Mouse (Mus musculus): Measurements from ENCODE around the gene C2cd2l. TPM values are rescaled to one million over a fixed set of nuclear protein-coding genes. Genes with fewer than 3 reads are reported as not detected.
A peak's percentile ranks its signal among the peaks of the same experiment; 100 is the strongest.
"Not testable (repeated sequence)": the region's sequence is repeated elsewhere in the genome, so short reads cannot be mapped to it uniquely, and the experiment has no call there.

C2cd2l gene
- total RNA-seq, 2 experiments from 2014 or later, result 35.2 to 41.7 TPM

DNA sequence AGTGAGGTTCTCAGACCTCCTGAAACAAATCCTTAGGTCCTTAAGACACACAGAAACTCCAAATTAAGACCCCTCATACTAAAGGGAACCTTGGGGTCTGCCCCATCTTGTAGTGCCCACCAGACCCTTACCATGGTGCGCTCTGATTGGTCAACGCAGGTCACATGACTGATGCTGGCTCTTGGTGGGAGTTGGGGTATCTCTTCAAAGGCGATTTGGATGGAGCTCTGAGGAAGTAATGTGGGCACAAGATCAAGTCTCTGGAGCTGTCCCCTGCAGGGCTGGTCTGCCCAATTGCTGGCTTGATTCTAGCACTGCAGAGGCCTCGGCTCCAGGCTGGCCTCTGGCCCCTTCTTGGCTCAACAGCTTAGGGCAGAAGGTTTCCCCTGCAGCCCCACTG is 2.6 kb downstream of the C2cd2l start:
- no peak for DNase-seq (ENCODE audit: low spot score in 2 of 2)

DNA sequence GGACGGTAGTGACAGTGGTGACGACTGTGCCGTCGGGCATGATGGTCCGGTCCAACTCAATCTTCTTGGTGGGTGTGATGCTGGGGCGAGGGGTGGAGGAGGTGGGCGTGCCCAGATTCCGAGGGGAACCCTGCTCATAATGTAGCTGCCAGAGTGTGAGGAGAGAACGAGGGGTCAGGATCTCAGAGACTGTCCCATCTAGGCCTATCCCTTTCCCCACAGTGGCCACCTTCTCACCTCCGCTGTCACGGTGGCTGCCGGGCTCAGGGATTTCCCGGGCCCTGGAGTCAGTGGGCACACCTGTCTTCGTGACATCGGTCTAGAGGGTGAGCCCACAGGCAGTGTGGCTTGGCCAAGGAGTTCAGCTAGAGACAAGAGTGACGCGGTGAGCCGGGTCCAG is 5.2 kb downstream of the C2cd2l start:
- DNase-seq (ENCODE audit: low spot score in 2 of 2), result no peak

DNA sequence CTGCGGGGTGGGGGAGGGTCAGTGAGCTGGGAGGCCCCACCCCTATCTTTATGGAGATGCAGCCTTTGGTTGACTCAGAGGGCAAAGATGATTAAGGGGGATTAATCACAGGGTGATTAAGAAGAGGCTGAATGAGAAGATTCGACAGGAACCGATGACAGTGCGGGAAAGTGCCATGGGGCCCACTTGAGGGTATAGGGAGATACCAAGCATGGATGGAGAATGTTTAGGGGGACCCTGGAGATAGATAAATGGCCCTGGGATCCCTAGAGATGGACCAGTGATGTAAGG is 5.9 kb downstream of the C2cd2l start:
- no peak for DNase-seq (ENCODE audit: low spot score in 2 of 2)

DNA sequence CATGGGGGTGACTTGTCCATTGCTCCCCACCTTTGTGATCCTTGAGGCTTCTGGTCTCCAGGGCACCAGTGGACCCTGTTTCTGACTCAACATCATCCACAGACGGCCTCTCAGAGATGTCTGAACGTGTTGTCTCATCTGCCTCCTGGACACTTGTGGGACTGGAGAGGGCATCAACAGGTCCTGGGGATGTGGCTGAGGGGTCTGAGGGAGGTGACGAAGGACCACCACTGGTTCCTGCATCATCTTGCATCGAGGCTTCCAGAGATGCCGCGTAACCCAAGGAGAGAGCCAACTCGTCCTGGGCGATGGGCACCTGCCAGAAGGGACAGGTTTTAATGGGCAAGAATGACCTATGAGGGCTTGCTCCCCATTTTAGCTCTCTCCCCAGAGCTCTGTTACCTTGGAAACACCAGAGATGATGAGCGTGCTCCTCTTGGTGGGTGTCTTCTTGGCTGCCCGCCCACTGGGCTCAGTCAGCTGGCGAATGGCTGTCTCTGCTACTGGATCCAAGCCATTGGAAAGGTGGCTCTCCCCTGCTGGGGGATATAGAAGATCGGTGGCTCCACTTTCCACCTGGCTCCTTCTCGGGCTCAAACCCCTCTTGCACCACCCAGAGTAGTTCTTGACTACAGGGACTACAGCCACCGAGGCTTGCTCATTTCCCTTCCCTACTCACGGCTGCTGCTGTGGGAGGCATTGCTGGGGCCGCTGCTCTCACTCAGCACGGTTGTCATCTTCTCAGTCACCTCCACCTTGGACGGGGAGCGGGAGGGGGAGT is 6.4 kb downstream of the C2cd2l start:
- no peak for DNase-seq (ENCODE audit: low spot score in 2 of 2)

DNA sequence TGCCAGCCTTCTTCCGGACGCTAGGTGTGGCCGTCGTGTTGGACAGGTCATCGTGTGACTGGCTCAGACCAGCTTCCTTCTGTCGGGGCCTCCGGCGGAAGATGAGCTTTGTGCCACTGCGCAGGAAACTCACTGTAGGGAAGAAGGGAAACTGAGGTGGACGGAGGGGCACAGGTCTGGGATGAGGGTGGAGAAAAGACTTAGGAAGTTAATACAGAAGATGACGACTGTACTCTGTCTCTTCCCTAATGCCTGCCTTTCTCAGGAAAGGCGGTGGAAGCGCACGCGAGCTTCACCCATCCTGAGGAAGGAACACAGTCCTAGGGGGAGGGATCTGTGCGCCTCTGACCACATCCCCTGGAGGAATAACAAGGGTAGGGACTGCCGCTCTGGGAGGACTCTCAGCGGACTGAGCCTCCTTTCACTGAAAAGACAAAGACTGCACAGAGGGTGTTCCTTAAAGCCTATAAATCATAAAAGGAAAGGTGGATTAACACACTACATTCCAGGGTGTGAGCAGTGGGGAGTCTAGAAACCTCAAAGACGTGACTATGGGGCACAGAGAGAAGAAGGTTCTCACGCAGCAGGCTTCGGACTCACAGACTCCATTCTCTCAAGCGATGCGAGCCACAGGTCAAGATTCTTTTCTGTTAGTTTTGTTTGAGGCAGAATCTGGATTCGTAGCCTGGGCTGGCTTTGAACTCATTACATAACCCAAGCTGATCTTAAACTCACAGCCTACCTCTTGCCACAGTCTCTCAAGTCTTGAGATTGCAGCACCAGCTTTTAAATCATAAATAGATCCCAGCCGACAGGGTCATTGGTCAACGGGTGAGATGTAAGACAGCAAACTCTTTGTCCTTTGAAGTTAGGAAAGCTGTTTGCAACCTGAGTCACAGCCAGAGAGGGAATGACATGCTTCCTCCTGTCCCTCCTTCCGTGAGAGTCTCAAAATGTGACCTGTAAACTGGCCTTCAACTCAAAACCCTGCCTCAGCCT is 8.7 kb downstream of the C2cd2l start:
- no peak for DNase-seq (ENCODE audit: low spot score in 2 of 2)

DNA sequence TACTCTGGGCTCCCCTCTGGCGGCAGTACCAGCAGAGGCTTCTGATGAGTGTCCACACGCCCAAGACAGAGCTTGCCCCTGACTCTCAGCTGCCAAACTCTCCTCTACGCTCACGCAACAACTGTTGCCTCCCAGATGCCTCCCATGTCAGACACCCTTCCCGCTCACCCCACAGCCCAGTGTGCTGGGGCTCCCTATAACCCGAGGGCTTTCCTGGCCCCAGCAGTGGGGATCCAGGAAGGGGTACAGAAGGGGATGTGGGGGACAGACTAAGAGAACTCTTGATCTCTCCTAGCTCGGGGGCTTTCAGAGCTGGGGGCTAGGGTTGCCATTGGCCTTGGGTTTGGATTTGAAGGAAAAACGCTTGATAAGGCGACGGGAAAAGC is 9.3 kb downstream of the C2cd2l start:
- no peak for DNase-seq (ENCODE audit: low spot score in 2 of 2)

DNA sequence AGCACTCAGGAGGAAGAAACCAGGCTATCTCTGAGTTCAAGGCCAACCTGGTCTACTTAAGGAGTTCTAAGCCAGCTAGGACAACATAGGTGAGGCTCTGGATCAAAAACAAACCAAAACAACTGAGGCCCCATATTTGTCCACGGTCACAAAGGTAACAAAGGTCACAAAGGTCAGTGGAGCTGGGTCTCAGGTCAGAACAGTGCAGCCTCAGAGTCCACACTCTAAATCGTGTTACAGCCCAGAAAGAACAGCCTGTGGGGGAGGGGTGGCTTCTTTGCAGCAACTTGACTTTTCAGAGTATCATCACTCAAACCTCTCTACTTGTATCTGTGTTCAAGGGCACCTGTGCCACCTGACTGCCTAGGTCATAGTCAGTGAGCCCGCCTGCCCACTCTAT is 10.3 kb downstream of the C2cd2l start:
- no peak for DNase-seq (ENCODE audit: low spot score in 2 of 2)

DNA sequence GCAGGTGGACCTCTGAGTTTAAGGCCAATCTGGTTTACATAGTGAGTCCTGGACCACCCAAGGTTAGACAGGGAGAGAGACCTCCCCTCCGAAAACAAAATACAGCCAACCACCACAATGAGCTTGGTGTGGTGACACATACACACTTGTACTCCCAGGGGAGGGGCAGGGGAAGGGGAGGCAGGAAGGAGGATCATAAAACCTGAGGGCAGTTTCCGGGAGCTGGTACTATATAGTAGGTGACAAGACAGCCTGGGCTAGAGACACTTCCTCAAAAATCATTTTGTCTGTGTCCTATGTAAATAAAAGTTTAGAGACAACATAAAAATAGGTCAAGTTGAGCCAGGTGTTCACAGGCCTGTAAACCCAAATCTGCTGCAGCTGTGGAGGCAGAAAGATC is 12.8 kb downstream of the C2cd2l start:
- no peak for DNase-seq (ENCODE audit: low spot score in 2 of 2)

DNA sequence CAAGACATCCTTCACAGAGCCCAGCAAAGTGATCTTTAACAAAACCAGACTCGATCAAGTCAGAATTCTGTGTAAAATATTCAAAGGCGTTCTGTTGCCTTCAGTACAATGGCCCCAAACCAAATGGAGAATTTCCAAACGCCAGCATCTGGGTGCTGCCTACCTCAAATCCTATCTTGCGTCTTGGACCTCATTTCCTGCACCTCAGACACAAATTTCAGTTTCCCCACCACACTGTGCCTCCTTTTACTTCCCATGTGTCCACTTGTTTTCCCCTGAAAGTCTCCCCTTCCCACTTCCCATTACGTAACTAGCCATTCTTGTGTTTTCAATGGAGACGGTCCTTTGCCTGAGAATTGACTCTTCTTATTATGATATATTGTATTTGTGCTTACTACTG is 13.6 kb downstream of the C2cd2l start:
- no peak for DNase-seq (ENCODE audit: low spot score in 2 of 2)

DNA sequence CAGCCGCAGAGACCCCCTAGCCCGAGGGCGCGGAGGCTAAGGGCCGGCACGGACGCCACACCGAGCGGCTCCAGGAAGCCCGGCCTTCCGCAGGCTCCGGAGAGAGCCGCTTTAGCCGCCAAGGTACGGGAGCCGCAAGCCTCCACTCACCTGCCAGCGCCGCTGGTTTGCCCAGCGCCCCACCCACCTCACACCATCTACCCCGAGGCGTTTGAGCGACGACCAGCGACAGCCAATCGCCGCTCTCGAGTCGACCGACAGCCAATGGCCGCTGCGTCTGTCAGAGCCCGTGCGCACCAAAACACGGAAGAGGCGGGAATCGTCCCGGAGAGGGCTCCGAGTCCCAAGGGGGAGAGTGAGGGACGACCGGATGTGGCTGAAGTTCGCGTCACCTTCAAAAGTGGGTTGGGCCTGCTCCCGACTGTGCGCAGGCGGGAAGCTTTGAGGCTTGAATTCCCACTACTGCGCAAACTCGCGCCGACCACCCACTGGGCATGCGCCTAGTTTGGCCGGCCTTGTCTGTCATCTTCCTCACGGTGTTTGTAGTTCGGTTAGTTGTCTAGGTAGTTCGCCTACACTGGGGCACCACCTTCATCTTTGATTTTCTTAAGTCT is 14.5 kb downstream of the C2cd2l start, which contains the start of gene Hinfp:
Gene Hinfp (minus strand): TSS at position 206 of the 614 bp plus-strand sequence.
- DNase-seq (ENCODE audit: low spot score in 2 of 2), result peak; percentile 94 to 95

DNA sequence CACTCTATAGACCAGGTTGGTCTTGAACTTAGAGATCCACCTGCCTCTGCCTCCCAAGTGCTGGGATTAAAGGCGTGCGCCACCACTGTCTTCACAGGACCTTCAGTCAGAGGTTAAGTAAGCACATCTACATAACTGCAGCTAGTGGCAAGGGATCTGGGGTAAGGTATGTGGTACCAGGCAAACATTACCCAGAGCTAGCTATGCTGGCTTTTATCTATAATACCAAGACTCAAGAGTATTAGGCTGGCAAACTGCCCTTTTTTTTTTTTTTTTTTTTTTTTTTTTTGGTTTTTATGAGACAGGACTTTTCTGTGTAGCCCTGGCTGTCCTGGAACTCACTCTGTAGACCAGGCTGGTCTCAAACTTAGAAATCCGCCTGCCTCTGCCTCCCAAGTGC is 20.1 kb downstream of the C2cd2l start:
- DNase-seq (ENCODE audit: low spot score in 2 of 2), result not testable (repeated sequence)

DNA sequence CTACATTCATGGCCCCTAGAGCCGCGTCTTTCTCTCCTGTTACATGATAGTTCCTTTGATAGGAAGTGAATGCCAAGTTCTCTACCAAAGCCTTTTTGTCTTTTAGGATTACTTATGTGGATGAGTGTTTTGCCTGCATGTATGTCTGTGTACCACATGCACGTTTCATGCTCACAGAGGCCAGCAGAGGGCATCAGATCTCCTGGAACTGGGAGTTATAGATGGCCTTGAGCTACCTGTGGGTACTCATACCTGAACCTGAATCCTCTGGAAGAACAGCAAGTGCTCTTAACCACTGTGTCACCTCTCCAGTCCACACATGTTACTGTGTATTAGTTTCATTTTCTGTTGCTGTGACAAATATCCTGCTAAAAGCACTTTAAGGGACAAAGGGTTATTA is 27.6 kb downstream of the C2cd2l start:
- no peak for DNase-seq (ENCODE audit: low spot score in 2 of 2)

DNA sequence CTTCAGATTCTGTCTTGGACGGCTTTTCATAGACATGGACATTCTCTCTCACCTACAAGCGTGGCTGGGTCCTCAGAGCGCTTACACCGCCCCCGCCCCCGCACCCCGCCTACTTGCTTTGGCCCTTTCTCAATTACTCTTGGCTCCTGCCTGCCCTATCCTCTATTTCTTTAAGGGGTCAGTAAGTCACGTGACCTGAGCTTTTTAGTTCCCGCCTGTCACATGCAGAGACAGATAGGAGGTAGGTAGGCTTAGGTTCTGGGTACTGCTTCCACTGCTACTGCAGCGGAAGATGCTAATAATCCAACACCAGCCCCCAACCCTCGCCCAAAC is 31.2 kb downstream of the C2cd2l start:
- no peak for DNase-seq (ENCODE audit: low spot score in 2 of 2)

DNA sequence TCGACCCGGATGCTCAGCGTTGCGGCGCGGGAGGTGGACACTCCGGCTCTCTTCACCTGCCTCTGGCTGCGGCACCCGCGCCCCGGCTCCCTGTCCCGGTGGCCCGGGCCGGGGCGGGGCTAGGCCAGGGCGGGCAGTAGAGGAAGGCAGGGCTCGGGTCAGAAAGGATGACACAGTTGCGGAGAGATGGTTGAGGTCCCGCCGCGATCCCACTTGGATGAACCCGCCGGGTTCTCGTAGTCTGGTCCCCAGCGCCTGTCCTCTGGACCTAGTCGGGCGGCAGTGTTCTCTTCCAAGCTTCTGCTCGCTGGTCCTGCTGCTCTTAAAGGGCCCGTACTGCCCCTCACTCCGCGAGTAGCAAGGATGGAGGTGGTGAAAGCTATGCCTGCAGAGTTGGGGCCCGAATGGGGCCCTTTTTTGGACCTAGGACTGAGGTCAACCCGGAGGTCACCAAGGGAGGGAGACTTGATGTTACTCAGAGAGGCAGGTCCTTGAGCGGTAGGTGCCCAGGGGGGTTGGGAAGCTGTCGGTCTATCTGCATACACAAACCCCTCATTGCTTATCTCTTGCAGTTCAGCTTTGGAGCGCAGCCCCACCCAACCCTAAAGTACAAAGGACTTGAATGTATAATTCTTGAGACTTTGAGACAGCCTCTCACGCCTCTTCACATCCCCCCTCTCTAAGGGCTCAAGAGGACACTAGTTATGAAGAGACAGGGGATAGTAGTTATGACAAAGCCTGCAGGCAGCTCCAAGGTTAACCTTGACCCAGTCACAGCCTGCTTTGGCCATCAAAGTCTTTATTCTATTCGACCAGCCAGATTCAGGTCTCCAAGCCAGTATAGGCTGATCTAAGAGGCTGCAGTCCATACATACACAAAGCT is 31.8 kb downstream of the C2cd2l start, which contains the start of gene Abcg4:
Gene Abcg4 (minus strand): TSS at position 540 of the 883 bp plus-strand sequence.
- peak; percentile 50 to 58 for DNase-seq (ENCODE audit: low spot score in 2 of 2)

DNA sequence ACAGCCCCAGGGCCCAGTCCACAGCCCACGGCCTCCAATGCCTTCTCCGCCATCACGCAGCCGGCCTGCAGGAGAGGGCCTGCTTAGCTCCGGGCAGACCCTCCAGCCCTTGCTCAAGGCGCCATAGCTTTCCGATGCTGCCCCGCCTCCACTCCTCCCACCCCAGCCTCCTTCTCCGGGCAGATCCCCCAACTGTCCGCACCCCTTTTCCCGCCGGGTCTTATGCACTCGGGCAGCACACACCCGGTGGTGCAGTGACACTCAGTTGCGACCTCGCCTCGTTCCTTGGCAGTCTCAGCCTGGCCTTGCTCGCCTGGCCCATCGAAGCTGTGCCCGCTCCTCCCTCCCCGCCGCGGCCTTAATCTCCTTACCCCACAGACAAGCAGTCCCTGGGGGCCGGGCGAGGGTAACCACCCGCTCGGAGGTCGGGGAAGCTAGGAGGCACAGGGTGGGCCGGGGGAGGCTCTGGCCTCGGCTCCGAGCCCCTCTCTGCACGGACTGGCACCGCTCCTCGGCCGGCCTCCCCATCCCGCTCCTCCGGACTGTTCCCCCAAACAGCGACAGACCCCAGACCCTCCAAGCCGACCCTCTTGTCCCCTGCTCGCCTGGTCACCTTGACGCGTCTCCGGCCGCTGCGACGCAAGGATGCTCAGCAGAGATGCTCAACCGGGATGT is 32.5 kb downstream of the C2cd2l start:
- peak in 1 of 2 experiments; percentile 50 for DNase-seq (ENCODE audit: low spot score in 2 of 2)

DNA sequence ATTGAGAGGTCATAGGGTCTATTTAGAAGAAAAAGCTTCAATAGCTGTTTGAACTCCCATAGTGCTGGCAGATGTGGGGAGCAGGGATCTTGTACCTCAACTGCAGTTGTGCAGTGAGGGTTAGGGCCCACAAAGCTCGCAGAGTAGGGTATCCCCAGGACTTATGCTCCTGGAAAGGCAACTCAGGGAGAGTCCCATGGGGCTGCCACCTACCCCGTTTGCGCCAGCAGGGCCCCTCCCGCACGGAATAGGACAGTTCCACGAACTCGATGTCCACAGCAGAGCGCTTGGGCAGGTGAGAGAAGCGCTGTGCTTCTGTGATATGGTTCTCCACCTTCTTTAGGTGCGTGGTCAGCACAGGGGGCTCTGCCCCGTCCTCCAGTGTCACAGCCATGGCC is 33.1 kb downstream of the C2cd2l start:
- no peak for DNase-seq (ENCODE audit: low spot score in 2 of 2)

DNA sequence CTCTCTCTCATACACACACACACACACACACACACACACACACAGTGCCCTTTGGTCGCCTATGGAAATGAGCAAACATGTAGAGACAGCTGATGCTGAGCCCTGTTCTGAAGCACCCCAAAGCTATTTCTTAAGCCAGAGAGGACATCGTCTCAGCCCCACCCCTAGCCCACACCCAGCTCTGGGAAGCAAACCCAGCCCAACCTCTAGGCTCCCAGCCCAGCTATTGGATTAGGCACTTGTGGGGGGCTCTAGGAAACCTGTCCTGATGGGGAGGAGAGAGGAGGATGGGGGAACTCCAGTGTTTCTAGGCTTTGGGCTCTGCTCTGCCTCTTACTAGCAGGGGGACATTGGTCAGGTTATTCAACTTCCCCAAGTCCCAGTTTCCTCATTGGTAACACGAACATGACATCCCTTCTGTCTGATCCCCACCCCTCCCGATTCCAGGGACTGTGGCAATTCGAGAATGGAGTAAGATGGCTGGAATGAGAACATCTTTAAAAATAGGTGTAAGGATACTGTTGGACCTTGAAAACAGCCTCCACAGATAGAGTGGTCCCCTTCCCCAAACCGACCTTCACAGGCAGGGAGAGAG is 33.7 kb downstream of the C2cd2l start:
- no peak for DNase-seq (ENCODE audit: low spot score in 2 of 2)

DNA sequence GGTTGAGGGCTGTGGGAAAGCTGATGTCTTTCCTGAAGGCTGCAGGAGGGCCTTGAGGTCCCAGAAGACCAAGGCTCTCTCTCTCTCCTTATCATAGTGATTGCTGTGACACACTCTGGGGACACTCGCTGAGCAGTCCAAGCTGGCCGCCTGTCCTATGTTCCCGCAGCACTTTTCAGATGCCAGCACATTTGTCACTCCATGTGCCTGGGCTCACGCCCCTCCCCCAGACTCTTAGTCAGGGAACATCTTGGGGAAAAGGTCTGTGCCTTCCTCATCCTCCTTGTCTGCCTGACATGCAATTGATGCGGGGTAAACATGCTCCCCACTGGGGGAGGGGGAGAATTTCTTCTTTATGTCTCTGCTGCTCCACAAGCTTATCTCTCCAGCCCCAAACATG is 36.9 kb downstream of the C2cd2l start:
- DNase-seq (ENCODE audit: low spot score in 2 of 2), result no peak

DNA sequence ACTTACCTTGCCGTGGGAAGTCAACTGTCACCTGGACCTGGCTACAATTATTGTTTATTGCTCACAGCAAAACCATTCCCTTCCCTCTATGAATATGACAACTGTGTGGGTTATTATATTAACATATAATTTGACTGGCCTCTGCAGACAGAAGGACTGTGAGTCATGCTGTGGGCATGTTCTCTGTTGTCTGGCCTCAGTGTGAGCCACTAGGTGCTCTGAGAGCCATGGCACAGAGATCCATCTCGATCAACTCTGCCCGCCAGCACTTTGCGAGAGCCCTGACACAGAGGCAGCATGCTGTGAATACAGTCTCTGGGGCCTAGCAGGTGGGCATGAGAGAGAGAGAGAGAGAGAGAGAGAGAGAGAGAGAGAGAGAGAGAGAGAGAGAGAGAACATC is 50.1 kb downstream of the C2cd2l start:
- DNase-seq (ENCODE audit: low spot score in 2 of 2), result no peak

DNA sequence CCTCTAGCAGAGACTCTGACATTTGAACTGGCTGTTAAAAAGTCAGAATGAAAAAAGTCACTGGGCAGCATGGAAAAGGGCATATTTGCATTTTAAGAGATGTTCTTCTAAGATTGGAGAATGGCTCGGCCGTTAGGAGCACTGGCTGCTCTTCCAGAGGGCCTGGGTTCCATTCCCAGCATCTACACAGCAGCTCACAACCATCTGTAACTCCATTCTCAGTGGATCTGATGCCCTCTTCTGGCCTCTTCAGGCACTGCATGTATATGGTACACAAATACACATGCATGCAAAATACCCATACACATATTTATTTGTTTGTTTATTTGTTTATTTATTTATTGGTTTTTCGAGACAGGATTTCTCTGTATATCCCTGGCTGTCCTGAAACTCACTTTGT is 51.0 kb downstream of the C2cd2l start:
- no peak for DNase-seq (ENCODE audit: low spot score in 2 of 2)

Measured in adrenal gland, adult 18-20 months (tissue).